In the genomic region with DNA sequence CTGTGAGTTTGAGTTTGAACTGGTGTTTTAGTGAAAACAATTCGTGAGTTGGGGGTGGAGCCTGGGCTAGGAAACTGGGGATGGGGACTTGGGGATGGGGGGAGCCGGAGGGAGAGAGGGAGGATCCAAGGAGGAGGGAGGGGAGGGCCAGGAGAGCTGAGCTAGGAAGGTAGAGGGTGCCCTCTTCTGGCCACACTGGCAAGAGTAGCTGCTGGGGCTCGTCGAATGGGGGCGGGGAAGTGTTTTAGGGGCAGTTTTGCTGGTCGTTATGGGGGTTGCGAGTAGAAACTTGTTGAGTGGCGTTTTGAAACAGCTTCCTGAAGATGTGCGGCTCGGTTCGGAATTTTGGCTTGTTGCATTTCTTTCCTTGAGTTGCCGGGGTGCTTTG, we compare ENCODE assay signal across 8 mouse cellular contexts. TPM values are rescaled to one million over a fixed set of nuclear protein-coding genes. Genes with fewer than 3 reads are reported as not detected.
DNase-seq lines count a peak whose midpoint lies in the region; ATAC-seq lines count a peak whose summit lies in the region.

No protein-coding gene starts in this region.

- H3K9ac ChIP-seq in hindbrain, embryonic 15.5 days, result no peak overlapping the region; the same call in 1 of the 2 replicates

- H3K9me3 ChIP-seq in hindbrain, embryonic 15.5 days, result no peaks in the 10 kb centered on the region

- H3K27ac ChIP-seq in hindbrain, embryonic 15.5 days (replicated peaks), result no peak overlapping the region

- WGBS in hindbrain, embryonic 15.5 days, result under 1% methylated on average over 12 of the region's 12 CpGs

- peak overlapping the region; percentile 89 for H3K4me2 ChIP-seq in hindbrain, embryonic 15.5 days

- peak; percentile 41 to 82 for DNase-seq in adrenal gland, adult (ENCODE audit: inconsistent age in 2 of 2, low spot score in 1 of 2)
- peak; percentile 66 to 82 for DNase-seq in cerebellum, postnatal 4 days (ENCODE audit: low spot score in 2 of 2)
- DNase-seq in gastrocnemius, adult 18-20 months (ENCODE audit: low spot score), result peak; percentile 47
- peak; percentile 79 to 83 for DNase-seq in layer of hippocampus, postnatal 36 days
- DNase-seq in lung, postnatal 25 days (ENCODE audit: low spot score), result peak; percentile 42
- DNase-seq in right cerebral cortex, postnatal 25 days, result peak; percentile 74
- no peak for DNase-seq in thymus, postnatal 14 days

- no peaks in the 10 kb centered on the region for H3K36me3 ChIP-seq in hindbrain, embryonic 15.5 days

- peaks cover 30% of the 10 kb centered on the region for H3K4me1 ChIP-seq in hindbrain, embryonic 15.5 days (replicated peaks)

- peak; percentile 58 for ATAC-seq in hindbrain, embryonic 15.5 days (ENCODE audit: low FRiP score, low read depth)

- peak overlapping the region; percentile 58 for H3K4me3 ChIP-seq in hindbrain, embryonic 15.5 days

- H3K27me3 ChIP-seq in hindbrain, embryonic 15.5 days, result 0 out of 2 replicates have a peak, but pooled peaks cover 6% of the 10 kb centered on the region

RNA-seq across cellular contexts. Expression of gene Bdnf, which starts 20.3 kb away (rescaled TPM):
- under 1 TPM; 0.25 to 0.33 TPM for total RNA-seq in gastrocnemius, adult 18-20 months (2021)
- 5.1 and 5.3 TPM in 2 replicates for polyA plus RNA-seq in hindbrain, embryonic 15.5 days (2015; fragmentation: Nextera tagmentation; extraction: Ambion mirVana)
- 10 to 100 TPM; 30.8 to 34.2 TPM for total RNA-seq in layer of hippocampus, postnatal 36 days (2021)

Comparison
In these comparisons a context has a peak if more than half of its experiments do, and no peak if none do; other contexts are left out.
1. RNA of gene Bdnf, which starts 20.3 kb away (total RNA-seq): 30.8 to 34.2 TPM in layer of hippocampus, postnatal 36 days; 0.25 to 0.33 TPM in gastrocnemius, adult 18-20 months; every median in the first group is over 10 times any median in the second.